8 mouse cellular contexts compared by ENCODE assay signal in genomic region chr10:128232420-128232985, GRCm38 (mm10). TPM values are rescaled to one million over a fixed set of nuclear protein-coding genes. Genes with fewer than 3 reads are reported as not detected.
DNase-seq lines count a peak whose midpoint lies in the region; ATAC-seq and TF ChIP-seq lines count a peak whose summit lies in the region.

No protein-coding gene starts in this region.

- peak overlapping the region; percentile 65 for H3K4me2 ChIP-seq in hindbrain, embryonic 11.5 days (replicated peaks; ENCODE audit: low read depth, low read length)
- H3K4me2 ChIP-seq in lung, embryonic 15.5 days = peak overlapping the region; percentile 64

- peak overlapping the region; percentile 86 for H3K27ac ChIP-seq in hindbrain, embryonic 11.5 days (ENCODE audit: low read depth, low read length)
- peak overlapping the region; percentile 96 for H3K27ac ChIP-seq in lung, embryonic 15.5 days
- H3K27ac ChIP-seq in olfactory bulb, adult 2 months (ENCODE audit: insufficient read depth, low read depth, low read length) = peak overlapping the region; percentile 97

- peak overlapping the region; percentile 91 for H3K9ac ChIP-seq in hindbrain, embryonic 11.5 days (ENCODE audit: low read depth, low read length)
- peak overlapping the region; percentile 69 for H3K9ac ChIP-seq in lung, embryonic 15.5 days

- peak overlapping the region; percentile 68 for H3K4me3 ChIP-seq in hindbrain, embryonic 11.5 days (ENCODE audit: low read depth, low read length)
- peak overlapping the region; percentile 69 for H3K4me3 ChIP-seq in lung, embryonic 15.5 days
- peak overlapping the region; percentile 99 for H3K4me3 ChIP-seq in olfactory bulb, adult 2 months (ENCODE audit: insufficient read depth, low read depth, low read length)

- H3K36me3 ChIP-seq in hindbrain, embryonic 11.5 days (ENCODE audit: control insufficient read depth, insufficient read depth, low read length) = no peaks in the 10 kb centered on the region
- H3K36me3 ChIP-seq in lung, embryonic 15.5 days = 0 out of 2 replicates have a peak, but pooled peaks cover 3% of the 10 kb centered on the region

- no peaks in the 10 kb centered on the region for H3K27me3 ChIP-seq in hindbrain, embryonic 11.5 days (ENCODE audit: control insufficient read depth, insufficient read depth, low read length)
- no peaks in the 10 kb centered on the region for H3K27me3 ChIP-seq in lung, embryonic 15.5 days

- TF ChIP-seq CTCF in olfactory bulb, adult 2 months (IDR thresholded peaks at IDR 0.05; ENCODE audit: insufficient read depth, low read depth, low read length) = peak; percentile 15; the same call in 1 of the 2 replicates

- DNase-seq in MEL-GATA-1-ER (ENCODE audit: extremely low read depth, low read depth) = peak; percentile 75
- DNase-seq in c-Kit-positive CD71-negative TER-119-negative erythroid progenitor cells, embryonic 14.5 days (ENCODE audit: low read depth) = peak; percentile 75
- peak; percentile 31 for DNase-seq in fibroblast of lung, adult 2 months (ENCODE audit: low read depth)
- peak; percentile 79 for DNase-seq in hindbrain, embryonic 11.5 days (ENCODE audit: low spot score)
- DNase-seq in layer of hippocampus, adult 9-10 months (ENCODE audit: low spot score) = peak; percentile 66
- peak; percentile 34 to 47 for DNase-seq in urinary bladder, postnatal 36 days (ENCODE audit: low spot score in 2 of 2)

- no peaks in the 10 kb centered on the region for H3K9me3 ChIP-seq in hindbrain, embryonic 11.5 days (ENCODE audit: control insufficient read depth, low read length)
- no peaks in the 10 kb centered on the region for H3K9me3 ChIP-seq in lung, embryonic 15.5 days

- H3K4me1 ChIP-seq in hindbrain, embryonic 11.5 days (replicated peaks; ENCODE audit: control insufficient read depth, insufficient read depth, low read length) = no peaks in the 10 kb centered on the region
- H3K4me1 ChIP-seq in lung, embryonic 15.5 days = peaks cover 14% of the 10 kb centered on the region
- no peaks in the 10 kb centered on the region; the same call in 1 of the 2 replicates for H3K4me1 ChIP-seq in olfactory bulb, adult 2 months (ENCODE audit: control insufficient read depth, insufficient read depth, low read length)

- TF ChIP-seq POLR2A in olfactory bulb, adult 2 months (IDR thresholded peaks at IDR 0.05; ENCODE audit: insufficient read depth, low read depth, low read length) = no peak

- under 1% methylated on average over 14 of the region's 14 CpGs for WGBS in hindbrain, embryonic 11.5 days
- under 1% methylated on average over 14 of the region's 14 CpGs for WGBS in lung, embryonic 15.5 days
- WGBS in olfactory bulb, adult 2 months = under 1% methylated on average over 14 of the region's 14 CpGs

- peak; percentile 39; the same call in 1 of the 2 replicates for ATAC-seq in hindbrain, embryonic 11.5 days (ENCODE audit: low FRiP score)
- ATAC-seq in lung, embryonic 15.5 days (ENCODE audit: borderline replicate concordance, extremely low read depth, low FRiP score, low TSS enrichment) = peak; percentile 41; the same call in 1 of the 2 replicates

RNA-seq across cellular contexts. Expression of gene Timeless, which starts 0.6 kb away (rescaled TPM):
- polyA plus RNA-seq in hindbrain, embryonic 11.5 days (2014; fragmentation: Nextera tagmentation; extraction: Ambion mirVana) = 43.1 and 43.8 TPM in 2 replicates
- 61.4 and 63.1 TPM in 2 replicates for polyA plus RNA-seq in lung, embryonic 15.5 days (2015; fragmentation: Nextera tagmentation; extraction: Ambion mirVana)
- polyA plus RNA-seq in olfactory bulb, adult 2 months (2012; ENCODE audit: insufficient read depth, insufficient read length, low replicate concordance, missing spikeins) = not detected in 2 replicates

RNA-seq across cellular contexts. Expression of gene Mip, which starts 6.9 kb away (rescaled TPM):
- 0.11 TPM in 1 of 2 replicates, not detected in the other for polyA plus RNA-seq in hindbrain, embryonic 11.5 days (2014; fragmentation: Nextera tagmentation; extraction: Ambion mirVana)
- polyA plus RNA-seq in lung, embryonic 15.5 days (2015; fragmentation: Nextera tagmentation; extraction: Ambion mirVana) = not detected in 2 replicates
- not detected in 2 replicates for polyA plus RNA-seq in olfactory bulb, adult 2 months (2012; ENCODE audit: insufficient read depth, insufficient read length, low replicate concordance, missing spikeins)

RNA-seq across cellular contexts. Expression of gene Spryd4, which starts 20.9 kb away (rescaled TPM):
- polyA plus RNA-seq in hindbrain, embryonic 11.5 days (2014; fragmentation: Nextera tagmentation; extraction: Ambion mirVana) = 25.2 and 31.1 TPM in 2 replicates
- polyA plus RNA-seq in lung, embryonic 15.5 days (2015; fragmentation: Nextera tagmentation; extraction: Ambion mirVana) = 27.0 and 27.4 TPM in 2 replicates
- polyA plus RNA-seq in olfactory bulb, adult 2 months (2012; ENCODE audit: insufficient read depth, insufficient read length, low replicate concordance, missing spikeins) = not detected in 2 replicates

RNA-seq across cellular contexts. Expression of gene Apon, which starts 21.4 kb away (rescaled TPM):
- polyA plus RNA-seq in hindbrain, embryonic 11.5 days (2014; fragmentation: Nextera tagmentation; extraction: Ambion mirVana) = 0.17 and 0.36 TPM in 2 replicates
- 0.19 and 0.37 TPM in 2 replicates for polyA plus RNA-seq in lung, embryonic 15.5 days (2015; fragmentation: Nextera tagmentation; extraction: Ambion mirVana)
- polyA plus RNA-seq in olfactory bulb, adult 2 months (2012; ENCODE audit: insufficient read depth, insufficient read length, low replicate concordance, missing spikeins) = not detected in 2 replicates

RNA-seq across cellular contexts. Expression of gene Apof, which starts 36.0 kb away (rescaled TPM):
- not detected in 2 replicates for polyA plus RNA-seq in hindbrain, embryonic 11.5 days (2014; fragmentation: Nextera tagmentation; extraction: Ambion mirVana)
- 0.15 and 0.67 TPM in 2 replicates for polyA plus RNA-seq in lung, embryonic 15.5 days (2015; fragmentation: Nextera tagmentation; extraction: Ambion mirVana)
- not detected in 2 replicates for polyA plus RNA-seq in olfactory bulb, adult 2 months (2012; ENCODE audit: insufficient read depth, insufficient read length, low replicate concordance, missing spikeins)

Comparison
In these comparisons a context has a peak if more than half of its experiments do, and no peak if none do; other contexts are left out.
1. Peak in every context shown above with its lines: DNase-seq, ATAC-seq, H3K4me3 ChIP-seq and H3K27ac ChIP-seq.